ENCODE assay signal across 12 mouse cellular contexts in the genomic region with DNA sequence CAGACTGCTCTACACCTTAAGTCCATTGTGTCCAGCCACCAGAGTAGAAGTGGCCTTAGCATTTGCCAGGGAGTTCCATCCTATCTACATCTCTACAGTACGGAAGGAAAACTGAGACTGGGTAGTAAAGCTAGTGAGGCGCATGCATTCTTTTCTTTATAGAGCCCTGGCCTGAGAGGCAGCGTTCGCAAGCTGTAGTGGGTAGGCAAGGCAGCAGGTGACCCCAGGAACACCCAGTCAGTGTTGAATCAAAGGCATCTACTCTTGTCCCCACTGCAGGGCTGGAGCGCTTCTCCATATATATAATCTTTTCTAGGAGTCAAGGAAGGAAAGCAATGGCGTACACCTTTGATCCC. TPM values are rescaled to one million over a fixed set of nuclear protein-coding genes. Genes with fewer than 3 reads are reported as not detected.
A peak's percentile ranks its signal among the peaks of the same experiment; 100 is the strongest.
DNase-seq lines count a peak whose midpoint lies in the region; ATAC-seq and TF ChIP-seq lines count a peak whose summit lies in the region.
"Had no signal": no experiment of that assay in that cellular context is flagged by ENCODE, and none has a peak within 500 bp of the region (broad histone marks: within the 10 kb centered on the region; RNA-seq: fewer than 3 reads in every experiment).

No protein-coding gene starts in this region.

- 84% methylated on average over 6 of the region's 6 CpGs for WGBS in heart, embryonic 15.5 days
- 78% methylated on average over 6 of the region's 6 CpGs for WGBS in liver, postnatal 0 days (ENCODE audit: insufficient replicate concordance)
- WGBS in liver, embryonic 12.5 days (ENCODE audit: insufficient replicate concordance) = 81% methylated on average over 6 of the region's 6 CpGs
- WGBS in small intestine, adult 2 months = 82% methylated on average over 6 of the region's 6 CpGs

- DNase-seq in heart, adult 9 months (ENCODE audit: low spot score in 2 of 2) = no peak
- DNase-seq in liver, postnatal 0 days = no peak
- DNase-seq in urinary bladder, postnatal 10 days (ENCODE audit: low spot score) = no peak

- H3K9ac ChIP-seq in heart, embryonic 15.5 days = no peak overlapping the region
- no peak overlapping the region for H3K9ac ChIP-seq in liver, postnatal 0 days (replicated peaks)
- H3K9ac ChIP-seq in liver, embryonic 12.5 days = no peak overlapping the region
- H3K9ac ChIP-seq: kidney, embryonic 15.5 days; neural tube, embryonic 13.5 days had no signal

- no peak overlapping the region for H3K4me3 ChIP-seq in heart, embryonic 15.5 days
- no peak overlapping the region for H3K4me3 ChIP-seq in liver, postnatal 0 days (ENCODE audit: low read depth, low read length)
- no peak overlapping the region for H3K4me3 ChIP-seq in liver, embryonic 12.5 days
- 0 out of 2 replicates have a peak overlapping the region, but pooled peaks have one; percentile 22 for H3K4me3 ChIP-seq in brown adipose tissue, adult 24 weeks (ENCODE audit: insufficient read depth, low read depth, low read length)
- no peak overlapping the region for H3K4me3 ChIP-seq in small intestine, adult 2 months (ENCODE audit: low read depth, low read length)
- H3K4me3 ChIP-seq: midbrain, embryonic 12.5 days had no signal

- TF ChIP-seq EP300 in liver, postnatal 0 days (IDR thresholded peaks at IDR 0.05; ENCODE audit: low read depth) = no peak

- H3K9me3 ChIP-seq in heart, embryonic 15.5 days (replicated peaks) = no peaks in the 10 kb centered on the region
- no peaks in the 10 kb centered on the region for H3K9me3 ChIP-seq in liver, postnatal 0 days (ENCODE audit: low read length)
- H3K9me3 ChIP-seq in liver, embryonic 12.5 days (replicated peaks) = no peaks in the 10 kb centered on the region
- H3K9me3 ChIP-seq: forebrain, embryonic 10.5 days; kidney, embryonic 15.5 days; midbrain, embryonic 12.5 days; neural tube, embryonic 13.5 days had no signal

- TF ChIP-seq POLR2A in small intestine, adult 2 months (IDR thresholded peaks at IDR 0.05; ENCODE audit: low read depth, low read length) = no peak

- peaks cover 17% of the 10 kb centered on the region for H3K4me1 ChIP-seq in heart, embryonic 15.5 days (replicated peaks)
- H3K4me1 ChIP-seq in liver, postnatal 0 days (ENCODE audit: insufficient read depth) = peaks cover 10% of the 10 kb centered on the region
- H3K4me1 ChIP-seq in liver, embryonic 12.5 days = peaks cover 10% of the 10 kb centered on the region
- peaks cover 23% of the 10 kb centered on the region for H3K4me1 ChIP-seq in brown adipose tissue, adult 24 weeks (ENCODE audit: control insufficient read depth, insufficient read depth, insufficient read length, low read length)
- peaks cover 26% of the 10 kb centered on the region for H3K4me1 ChIP-seq in small intestine, adult 2 months (ENCODE audit: control insufficient read depth, insufficient read depth, insufficient read length, low read length)
- H3K4me1 ChIP-seq: midbrain, embryonic 12.5 days had no signal

- no peak for TF ChIP-seq CTCF in liver, postnatal 0 days (IDR thresholded peaks at IDR 0.05; ENCODE audit: low read depth)
- TF ChIP-seq CTCF in small intestine, adult 2 months (IDR thresholded peaks at IDR 0.05; ENCODE audit: extremely low read depth, insufficient read length, insufficient replicate concordance, low read depth, low read length) = no peak

- H3K4me2 ChIP-seq in heart, embryonic 15.5 days = peak overlapping the region; percentile 62; the same call in 1 of the 2 replicates
- peak overlapping the region; percentile 61 for H3K4me2 ChIP-seq in liver, postnatal 0 days (ENCODE audit: low read depth, low read length)
- H3K4me2 ChIP-seq in liver, embryonic 12.5 days = no peak overlapping the region

- H3K27me3 ChIP-seq in heart, embryonic 15.5 days = 0 out of 2 replicates have a peak, but pooled peaks cover 4% of the 10 kb centered on the region
- no peaks in the 10 kb centered on the region for H3K27me3 ChIP-seq in liver, postnatal 0 days (ENCODE audit: insufficient read depth, low read length)
- H3K27me3 ChIP-seq in liver, embryonic 12.5 days (replicated peaks) = peaks cover 23% of the 10 kb centered on the region
- H3K27me3 ChIP-seq in small intestine, adult 2 months (ENCODE audit: control insufficient read depth, insufficient read depth, low read length) = no peaks in the 10 kb centered on the region

- H3K27ac ChIP-seq in heart, embryonic 15.5 days = peak overlapping the region; percentile 64
- 0 out of 2 replicates have a peak overlapping the region, but pooled peaks have one; percentile 35 for H3K27ac ChIP-seq in liver, postnatal 0 days (ENCODE audit: low read depth)
- H3K27ac ChIP-seq in liver, embryonic 12.5 days = no peak overlapping the region
- H3K27ac ChIP-seq in brown adipose tissue, adult 24 weeks (replicated peaks; ENCODE audit: low read depth, low read length) = peak overlapping the region; percentile 40
- peak overlapping the region; percentile 66 for H3K27ac ChIP-seq in small intestine, adult 2 months (ENCODE audit: insufficient read depth, low read depth, low read length)
- H3K27ac ChIP-seq: kidney, embryonic 15.5 days; midbrain, embryonic 12.5 days; neural tube, embryonic 13.5 days had no signal

- ATAC-seq in heart, embryonic 15.5 days (replicated peaks; ENCODE audit: insufficient number of reproducible peaks, insufficient read depth, low FRiP score, low read depth) = no peak
- ATAC-seq in liver, postnatal 0 days = no peak
- no peak for ATAC-seq in liver, embryonic 12.5 days

- H3K36me3 ChIP-seq in heart, embryonic 15.5 days = no peaks in the 10 kb centered on the region
- no peaks in the 10 kb centered on the region for H3K36me3 ChIP-seq in liver, postnatal 0 days (replicated peaks; ENCODE audit: insufficient read depth, low read length)
- no peaks in the 10 kb centered on the region for H3K36me3 ChIP-seq in liver, embryonic 12.5 days
- H3K36me3 ChIP-seq in small intestine, adult 2 months (ENCODE audit: control insufficient read depth, insufficient read depth, low read length) = no peaks in the 10 kb centered on the region
- H3K36me3 ChIP-seq: forebrain, embryonic 10.5 days; kidney, embryonic 15.5 days; midbrain, embryonic 12.5 days; neural tube, embryonic 13.5 days had no signal

RNA-seq across cellular contexts. Expression of gene Gnb1, which starts 9.1 kb away (rescaled TPM):
- 308 and 345 TPM in 2 replicates for polyA plus RNA-seq in heart, embryonic 15.5 days (2015; fragmentation: Nextera tagmentation; extraction: Ambion mirVana)
- 80.9 and 88.4 TPM in 2 replicates for polyA plus RNA-seq in liver, postnatal 0 days (2015; fragmentation: Nextera tagmentation; extraction: Ambion mirVana)
- polyA plus RNA-seq in liver, embryonic 12.5 days (2016; fragmentation: Nextera tagmentation; extraction: Ambion mirVana) = 174 and 177 TPM in 2 replicates
- 193 and 220 TPM in 2 replicates for polyA plus RNA-seq in brown adipose tissue, adult 24 weeks (2012; ENCODE audit: insufficient read depth, insufficient read length, missing spikeins)
- polyA plus RNA-seq in small intestine, adult 2 months (2012; rRNA removed) = 690 and 1,603 TPM in 2 replicates

RNA-seq across cellular contexts. Expression of gene Tmem52, which starts 13.2 kb away (rescaled TPM):
- polyA plus RNA-seq in heart, embryonic 15.5 days (2015; fragmentation: Nextera tagmentation; extraction: Ambion mirVana) = not detected in 2 replicates
- 0.15 and 2.0 TPM in 2 replicates for polyA plus RNA-seq in liver, postnatal 0 days (2015; fragmentation: Nextera tagmentation; extraction: Ambion mirVana)
- not detected in 2 replicates for polyA plus RNA-seq in liver, embryonic 12.5 days (2016; fragmentation: Nextera tagmentation; extraction: Ambion mirVana)
- polyA plus RNA-seq in brown adipose tissue, adult 24 weeks (2012; ENCODE audit: insufficient read depth, insufficient read length, missing spikeins) = 1.1 and 3.7 TPM in 2 replicates
- 0.69 and 2.1 TPM in 2 replicates for polyA plus RNA-seq in small intestine, adult 2 months (2012; rRNA removed)
- polyA plus RNA-seq: embryonic facial prominence, embryonic 11.5 days; forebrain, embryonic 10.5 days; neural tube, embryonic 13.5 days had no signal
